Mouse (Mus musculus) liver, embryonic 18 days (tissue): ENCODE measurements around the gene Mst1. TPM values are rescaled to one million over a fixed set of nuclear protein-coding genes. Genes with fewer than 3 reads are reported as not detected.

ENCODE experiments used
- polyA plus RNA-seq: library from polyadenylated mRNA; depleted of rRNA; stranded (reverse); fragments of >200 nt; gene quantifications from 2 replicates; pipeline ENCODE4 v1.2.3, GENCODE M21; 2012; rRNA removed

The Mst1 gene
- 92.9 and 96.0 TPM in 2 replicates for polyA plus RNA-seq

DNA sequence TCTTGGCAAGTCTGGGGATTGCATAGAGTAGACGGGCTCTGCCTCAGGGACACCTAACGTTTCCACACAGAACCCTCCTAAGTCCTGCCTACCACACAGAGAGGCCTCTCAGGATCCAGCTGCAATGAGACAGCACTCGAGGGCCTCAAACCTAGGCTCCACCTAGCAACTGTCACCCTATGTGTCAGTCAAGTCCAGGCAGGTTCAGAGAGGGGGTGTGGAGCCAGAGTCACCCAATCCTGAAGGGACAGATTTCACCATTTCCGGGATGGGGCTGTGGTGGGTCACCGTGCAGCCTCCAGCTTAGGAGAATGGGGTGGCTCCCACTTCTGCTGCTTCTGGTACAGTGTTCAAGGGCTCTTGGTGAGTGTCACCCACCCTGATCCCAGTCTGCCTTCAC, at the start of gene Mst1:
TSS of gene Mst1 (plus strand) at position 269 of the 400 bp plus-strand sequence.

DNA sequence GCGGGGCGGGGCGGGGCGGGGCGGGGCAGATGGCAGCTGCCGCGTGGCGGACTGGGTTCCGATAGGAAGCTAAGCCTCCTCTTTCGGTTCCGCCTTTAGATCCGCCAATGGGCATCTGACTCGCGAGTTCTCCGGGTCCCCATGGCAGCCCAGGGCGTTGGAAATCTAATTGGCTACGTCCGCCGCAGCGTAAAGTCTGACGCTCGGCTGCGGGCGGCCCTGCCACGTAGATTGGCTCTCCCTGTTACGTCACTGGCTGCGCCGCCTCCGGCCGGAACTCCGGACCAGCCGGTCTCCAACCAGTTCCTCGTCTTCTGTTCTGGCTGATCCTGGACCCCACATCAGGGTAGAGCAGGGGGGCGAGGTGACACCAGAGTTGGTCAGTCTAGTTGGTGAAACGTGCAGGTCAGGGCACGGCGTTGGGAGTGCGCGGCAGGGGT, 31.2 kb upstream of the Mst1 start, which contains the start of gene Gmppb:
TSS of gene Gmppb (plus strand) at position 227 of the 440 bp plus-strand sequence.

DNA sequence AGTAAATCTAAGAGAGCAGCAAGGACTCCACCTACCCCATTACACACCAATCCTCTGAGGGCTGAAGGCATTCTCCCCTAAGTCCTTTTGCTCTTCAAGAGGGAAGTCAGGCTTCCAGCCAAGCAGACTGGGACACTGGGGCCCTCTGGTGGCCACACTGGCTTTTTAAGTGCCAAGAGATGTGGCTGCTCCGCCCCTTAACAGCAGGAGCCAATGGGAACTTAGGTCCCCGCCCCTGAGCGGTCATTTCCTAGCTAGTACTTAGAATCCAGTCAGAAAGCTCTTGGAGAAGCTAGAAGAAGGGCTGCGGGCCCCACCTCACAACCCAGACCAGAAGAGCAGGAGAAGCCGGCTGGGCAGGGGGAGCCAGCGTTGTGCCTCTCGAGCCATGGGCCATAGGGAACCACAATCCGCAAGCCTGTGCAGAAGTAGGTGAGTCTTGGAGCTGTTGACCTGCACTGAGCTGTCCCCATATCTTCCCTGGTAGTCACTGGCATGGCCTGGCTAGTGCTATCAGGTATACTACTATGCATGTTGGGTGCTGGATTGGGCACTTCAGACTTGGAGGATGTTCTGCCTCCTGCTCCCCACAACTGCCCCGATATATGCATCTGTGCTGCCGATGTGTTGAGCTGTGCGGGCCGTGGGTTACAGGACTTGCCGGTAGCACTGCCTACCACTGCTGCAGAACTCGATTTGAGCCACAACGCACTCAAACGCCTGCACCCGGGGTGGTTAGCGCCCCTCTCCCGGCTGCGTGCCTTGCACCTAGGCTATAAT, 27.2 kb upstream of the Mst1 start, which contains the start of gene Amigo3:
TSS of gene Amigo3 (plus strand) at position 275 of the 780 bp plus-strand sequence.

DNA sequence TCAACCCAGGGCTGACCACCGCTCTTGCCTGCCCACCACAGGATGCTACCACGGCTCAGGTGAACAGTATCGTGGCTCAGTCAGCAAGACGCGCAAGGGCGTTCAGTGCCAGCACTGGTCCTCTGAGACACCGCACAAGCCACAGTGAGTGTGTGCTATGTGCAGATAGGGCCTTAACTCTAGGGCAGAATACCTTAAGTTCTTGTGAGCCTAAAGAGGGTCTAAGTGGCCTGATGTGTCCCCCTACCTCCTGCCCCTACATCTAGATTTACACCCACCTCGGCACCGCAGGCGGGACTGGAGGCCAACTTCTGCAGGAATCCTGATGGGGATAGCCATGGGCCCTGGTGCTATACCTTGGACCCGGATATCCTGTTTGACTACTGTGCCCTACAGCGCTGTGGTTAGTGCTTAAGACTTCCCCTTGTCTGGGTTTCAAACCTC, 2.8 kb downstream of the Mst1 start, which contains the start of gene Rnf123:
TSS of gene Rnf123 (minus strand) at position 359 of the 444 bp plus-strand sequence.

DNA sequence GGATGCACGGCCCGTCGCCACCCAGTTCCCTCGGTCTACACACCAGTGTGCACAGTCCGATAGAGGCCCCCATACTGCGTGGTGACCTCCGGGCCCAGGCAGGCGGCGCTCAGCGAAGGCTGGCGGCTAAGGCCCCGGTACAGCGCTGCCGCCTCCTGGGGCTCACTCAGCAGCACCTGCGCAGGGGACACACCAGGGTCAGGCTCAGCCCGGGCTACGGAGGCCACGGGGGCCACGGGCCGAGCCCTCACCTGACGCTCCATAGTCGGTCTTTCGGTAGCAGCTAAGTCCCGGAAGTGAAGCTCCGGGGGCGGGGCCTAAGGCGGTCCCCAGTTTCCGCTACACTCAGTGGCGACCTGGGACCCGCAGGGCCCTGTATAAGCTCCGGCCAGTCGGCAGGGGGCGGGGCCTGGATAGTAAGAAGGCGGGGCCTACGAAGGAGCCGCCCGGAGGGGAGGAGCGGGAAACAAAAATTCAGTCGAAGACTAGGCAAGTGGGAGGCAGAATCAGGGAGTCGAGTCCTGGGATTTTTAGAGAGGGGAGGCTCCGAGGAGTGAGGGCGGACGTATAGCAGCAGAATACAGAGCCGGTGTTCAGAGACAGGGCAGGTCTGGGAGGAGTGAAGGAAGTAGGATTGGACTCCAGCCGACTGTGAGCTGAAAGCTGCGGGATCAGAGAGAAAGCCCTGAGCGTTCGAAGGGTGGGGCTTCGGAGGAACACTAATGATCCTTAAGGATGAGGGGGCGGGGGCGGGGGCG, 14.1 kb downstream of the Mst1 start, which contains the start of gene Apeh:
TSS of gene Apeh (minus strand) at position 423 of the 758 bp plus-strand sequence.

Other genes with a start within 250 kb of the Mst1 start
- 15.2 and 17.3 TPM in 2 replicates for gene Rbm6, start 207.2 kb upstream of the Mst1 start, polyA plus RNA-seq
- gene Mon1a, start 192.3 kb upstream of the Mst1 start, polyA plus RNA-seq = 5.2 and 5.3 TPM in 2 replicates
- 2.3 and 3.0 TPM in 2 replicates for gene Mst1r, start 173.6 kb upstream of the Mst1 start, polyA plus RNA-seq
- gene Actl11, start 152.0 kb upstream of the Mst1 start, polyA plus RNA-seq = not detected in 2 replicates
- gene Camkv, start 144.8 kb upstream of the Mst1 start, polyA plus RNA-seq = 0.16 and 0.19 TPM in 2 replicates
- gene Traip, start 130.3 kb upstream of the Mst1 start, polyA plus RNA-seq = 3.0 TPM in 2 replicates
- gene Uba7, start 104.9 kb upstream of the Mst1 start, polyA plus RNA-seq = 108 and 109 TPM in 2 replicates
- 0.52 and 0.65 TPM in 2 replicates for gene Gm20661, start 97.4 kb upstream of the Mst1 start, polyA plus RNA-seq
- gene Inka1, start 94.6 kb upstream of the Mst1 start, polyA plus RNA-seq = 16.2 and 17.0 TPM in 2 replicates
- 2.9 TPM in 2 replicates for gene Cdhr4, start 87.9 kb upstream of the Mst1 start, polyA plus RNA-seq
- gene Gm20662, start 84.1 kb upstream of the Mst1 start, polyA plus RNA-seq = 1.1 TPM in 2 replicates
- 32.7 and 35.2 TPM in 2 replicates for gene Ip6k1, start 77.9 kb upstream of the Mst1 start, polyA plus RNA-seq
- 11.3 and 11.8 TPM in 2 replicates for gene Gmppb, start 31.2 kb upstream of the Mst1 start, polyA plus RNA-seq
- 0.44 and 0.62 TPM in 2 replicates for gene Amigo3, start 27.3 kb upstream of the Mst1 start, polyA plus RNA-seq
- 53.9 and 64.1 TPM in 2 replicates for gene Rnf123, start 2.9 kb downstream of the Mst1 start, polyA plus RNA-seq
- 81.3 and 81.5 TPM in 2 replicates for gene Apeh, start 14.2 kb downstream of the Mst1 start, polyA plus RNA-seq
- gene Bsn, start 109.9 kb downstream of the Mst1 start, polyA plus RNA-seq = 0.46 and 0.60 TPM in 2 replicates
- 8.4 and 9.0 TPM in 2 replicates for gene Dag1, start 183.5 kb downstream of the Mst1 start, polyA plus RNA-seq
- gene Nicn1, start 210.0 kb downstream of the Mst1 start, polyA plus RNA-seq = 5.9 and 6.0 TPM in 2 replicates
- gene Amt, start 216.4 kb downstream of the Mst1 start, polyA plus RNA-seq = 10.6 and 10.9 TPM in 2 replicates
- gene Rhoa, start 225.7 kb downstream of the Mst1 start, polyA plus RNA-seq = 74.7 and 78.0 TPM in 2 replicates
- 13.6 and 14.8 TPM in 2 replicates for gene Tcta, start 225.7 kb downstream of the Mst1 start, polyA plus RNA-seq